Mouse (Mus musculus): ENCODE results near the gene Bzw2.
A peak's percentile ranks its signal among the peaks of the same experiment; 100 is the strongest.

Bzw2 gene

GRCm38 (mm10) chr12:36070231-36070630 is 87.6 kb downstream of the Bzw2 start:
- DNase-seq (ENCODE audit: low spot score in 2 of 2) = no peak

DNA sequence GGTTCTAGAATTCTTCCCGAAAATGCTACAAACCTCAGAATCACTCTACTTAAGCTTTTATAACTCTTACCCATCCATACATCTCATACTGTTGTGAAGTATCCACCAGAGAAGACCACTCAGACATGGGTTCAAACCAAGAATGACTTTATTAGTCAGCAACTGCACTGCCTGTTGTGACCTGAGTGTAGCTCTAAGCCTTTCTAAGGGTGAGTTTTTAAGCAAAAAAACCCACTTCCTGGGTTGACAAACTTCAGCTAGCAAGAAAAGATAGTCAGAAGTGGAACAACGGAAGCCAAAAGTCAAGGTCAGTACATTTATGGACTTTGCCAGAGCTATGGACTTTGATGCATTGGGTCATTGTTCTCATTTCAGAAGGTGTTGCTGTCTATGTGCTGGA is 90.3 kb downstream of the Bzw2 start:
- no peak for DNase-seq (ENCODE audit: low spot score in 2 of 2)

DNA sequence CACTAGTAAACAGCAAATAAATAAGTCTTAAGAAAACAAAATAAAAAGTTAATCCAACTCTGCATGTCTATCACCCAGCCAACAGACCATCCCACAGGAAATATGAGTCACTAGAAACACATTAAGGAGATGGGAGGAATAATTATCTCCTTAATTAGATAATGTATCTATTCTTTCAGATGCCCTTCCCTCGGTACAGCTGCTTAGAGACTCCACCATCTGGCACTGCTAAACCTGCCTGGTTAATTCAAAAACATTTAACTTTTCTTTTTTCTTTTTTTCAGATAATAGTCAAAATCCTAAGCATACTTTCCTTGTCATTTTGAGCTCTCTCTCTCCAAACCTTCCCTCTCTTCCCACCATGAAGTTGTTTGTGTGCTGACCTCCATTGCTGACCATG is 92.0 kb downstream of the Bzw2 start:
- no peak for DNase-seq (ENCODE audit: low spot score in 2 of 2)

- DNase-seq (ENCODE audit: low spot score in 2 of 2) = no peak
These were observed 100.2 kb downstream of the Bzw2 start for GRCm38 (mm10) chr12:36057699-36058098.

DNA sequence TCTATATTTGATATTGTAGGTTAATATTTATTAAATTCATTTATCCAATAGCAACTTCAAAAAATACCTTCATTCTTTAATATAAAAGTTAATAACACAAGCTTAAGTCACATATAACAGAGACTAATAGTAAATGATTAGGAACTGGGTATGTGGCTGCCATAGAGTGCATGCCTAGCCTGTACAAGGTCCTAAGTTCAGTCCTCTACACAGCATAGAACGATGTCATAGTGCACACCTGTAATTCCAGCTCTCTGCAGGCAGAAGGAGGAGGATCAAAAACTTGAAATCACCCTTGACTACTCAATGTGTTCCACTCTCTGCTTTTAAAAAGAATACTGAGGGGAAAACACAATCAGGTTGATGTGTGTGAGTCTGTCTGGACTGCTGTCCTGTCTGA is 107.6 kb downstream of the Bzw2 start:
- DNase-seq (ENCODE audit: low spot score in 2 of 2) = no peak

DNA sequence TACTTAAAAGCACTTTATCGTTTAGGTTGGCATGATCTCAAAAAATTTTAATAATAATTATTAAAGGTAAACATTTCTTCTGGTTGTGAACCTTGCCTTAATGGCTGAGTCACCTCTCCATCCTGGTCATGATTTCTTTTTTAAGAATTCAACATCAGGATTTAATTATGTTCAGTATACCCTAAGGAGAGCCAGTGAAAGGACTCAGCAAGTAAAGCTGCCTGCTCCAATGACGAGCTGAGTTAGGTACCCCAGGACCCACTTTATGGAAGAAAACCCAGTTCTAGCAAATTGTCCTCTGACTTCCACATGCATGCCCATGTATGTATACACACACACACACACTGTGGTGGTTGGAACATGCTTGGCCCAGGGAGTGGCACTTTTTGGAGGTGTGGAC is 110.3 kb downstream of the Bzw2 start:
- DNase-seq (ENCODE audit: low spot score in 2 of 2) = no peak

- DNase-seq (ENCODE audit: low spot score in 2 of 2) = no peak
These were observed 111.7 kb downstream of the Bzw2 start for GRCm38 (mm10) chr12:36046196-36046595.

GRCm38 (mm10) chr12:36044691-36045090 is 113.2 kb downstream of the Bzw2 start:
- no peak for DNase-seq (ENCODE audit: low spot score in 2 of 2)

DNA sequence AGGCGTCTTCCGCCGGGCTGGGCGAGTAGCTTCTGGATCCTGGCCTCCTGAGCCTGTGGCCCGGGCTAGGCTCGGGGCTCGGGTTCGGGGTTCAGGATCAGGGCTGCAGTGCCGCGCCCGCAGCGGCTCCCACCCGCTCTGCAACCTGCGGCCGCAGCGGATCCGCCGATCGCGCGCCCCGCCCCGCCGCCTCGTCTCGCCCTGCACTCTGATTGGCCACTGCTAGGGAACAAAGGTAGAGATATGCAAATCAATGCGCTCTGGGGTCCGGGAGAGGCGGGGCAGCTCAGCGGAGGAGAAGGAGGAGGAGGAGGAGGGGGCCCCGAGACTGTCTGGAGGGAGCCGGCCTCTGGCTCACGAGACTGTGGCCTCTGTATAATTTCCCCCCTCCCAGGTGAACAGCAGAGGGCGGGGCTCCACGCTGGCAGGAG is 115.5 kb downstream of the Bzw2 start, which contains the start of gene Tspan13:
Gene Tspan13, minus strand, starts transcription at position 153 of the 431 bp plus-strand sequence.
- peak in 1 of 2 experiments; percentile 91 for DNase-seq (ENCODE audit: low spot score in 2 of 2)
